Mouse (Mus musculus) stomach, adult 2 months (tissue): ENCODE results near the gene Malsu1. TPM values are rescaled to one million over a fixed set of nuclear protein-coding genes. Genes with fewer than 3 reads are reported as not detected.

ENCODE experiments used
- polyA plus RNA-seq: library from polyadenylated mRNA; depleted of rRNA; stranded (reverse); fragments of >200 nt; gene quantifications from 2 replicates; pipeline ENCODE4 v1.2.3, GENCODE M21; 2012; rRNA removed

Malsu1 gene
- 9.5 and 13.3 TPM in 2 replicates for polyA plus RNA-seq

GRCm38 (mm10) chr6:49073304-49074116 lies at the start of gene Malsu1:
Gene Malsu1 (plus strand): TSS chr6:49073795.

GRCm38 (mm10) chr6:49036275-49037267 lies 37.0 kb upstream of the Malsu1 start, which contains the start of gene Gpnmb:
Gene Gpnmb (plus strand): TSS chr6:49036546.

Other genes with a start within 250 kb of the Malsu1 start
- 59.3 and 80.5 TPM in 2 replicates for gene Tmem176a, start 232.9 kb upstream of the Malsu1 start, polyA plus RNA-seq
- 108 and 110 TPM in 2 replicates for gene Tmem176b, start 232.3 kb upstream of the Malsu1 start, polyA plus RNA-seq
- gene Aoc1, start 200.9 kb upstream of the Malsu1 start, polyA plus RNA-seq: 0.11 and 0.17 TPM in 2 replicates
- not detected in 2 replicates for gene 1600015I10Rik, start 143.9 kb upstream of the Malsu1 start, polyA plus RNA-seq
- not detected in 2 replicates for gene Doxl2, start 98.8 kb upstream of the Malsu1 start, polyA plus RNA-seq
- not detected in 2 replicates for gene Svs1, start 86.9 kb upstream of the Malsu1 start, polyA plus RNA-seq
- 6.2 and 15.1 TPM in 2 replicates for gene Gpnmb, start 37.2 kb upstream of the Malsu1 start, polyA plus RNA-seq
- gene Igf2bp3, start 141.2 kb downstream of the Malsu1 start, polyA plus RNA-seq: not detected in 2 replicates
- 5.1 and 6.9 TPM in 2 replicates for gene Tra2a, start 190.2 kb downstream of the Malsu1 start, polyA plus RNA-seq
- gene Ccdc126, start 245.5 kb downstream of the Malsu1 start, polyA plus RNA-seq: 0.57 and 0.70 TPM in 2 replicates